Mouse (Mus musculus): Measurements from ENCODE around the gene Uba5. TPM values are rescaled to one million over a fixed set of nuclear protein-coding genes. Genes with fewer than 3 reads are reported as not detected.

Uba5 gene
- polyA plus RNA-seq, 1 experiment, result 19.1 TPM

- under 1% methylated on average over 55 of the region's 55 CpGs for WGBS
- DNase-seq, result peak; percentile 96
- no peaks in the 10 kb centered on the region for H3K27me3 ChIP-seq (ENCODE audit: control insufficient read depth, insufficient read depth, low read length)
- peak within 1 kb of the TSS; percentile 70 for H3K4me3 ChIP-seq (ENCODE audit: control insufficient read depth, insufficient read depth, low read length)
- peaks cover 8% of the 10 kb centered on the region for H3K4me1 ChIP-seq (replicated peaks; ENCODE audit: control insufficient read depth, insufficient read depth, low read length)
- no peaks in the 10 kb centered on the region for H3K36me3 ChIP-seq (ENCODE audit: control insufficient read depth, insufficient read depth, low read length)
- TF ChIP-seq POLR2A (IDR thresholded peaks at IDR 0.05; ENCODE audit: control insufficient read depth, extremely low read depth, insufficient read depth, low read length, poor library complexity) (peak; percentile 48; the same call in 1 of the 2 replicates), CTCF (IDR thresholded peaks at IDR 0.05; ENCODE audit: borderline replicate concordance, control insufficient read depth, extremely low read depth, insufficient read depth, low read length, poor library complexity) (peak; percentile 45; the same call in 1 of the 2 replicates)
- no peak within 1 kb of the TSS for H3K27ac ChIP-seq (ENCODE audit: control insufficient read depth, insufficient read depth, low read length)
These were observed 60.7 kb downstream of the Uba5 start, which contains the start of gene Nphp3 for GRCm38 (mm10) chr9:104001921-104002859. Nphp3 (plus strand) TSS chr9:104002544.

GRCm38 (mm10) chr9:104000601-104001000, 62.3 kb downstream of the Uba5 start:
- Histone ChIP-seq H3K4me3 (ENCODE audit: control insufficient read depth, insufficient read depth, low read length) (no peak overlapping the region), H3K4me1 (replicated peaks; ENCODE audit: control insufficient read depth, insufficient read depth, low read length) (peaks cover 8% of the 10 kb centered on the region), H3K27ac (ENCODE audit: control insufficient read depth, insufficient read depth, low read length) (no peak overlapping the region), H3K27me3 (ENCODE audit: control insufficient read depth, insufficient read depth, low read length) (no peaks in the 10 kb centered on the region), H3K36me3 (ENCODE audit: control insufficient read depth, insufficient read depth, low read length) (no peaks in the 10 kb centered on the region)
- no peak for TF ChIP-seq POLR2A (IDR thresholded peaks at IDR 0.05; ENCODE audit: control insufficient read depth, extremely low read depth, insufficient read depth, low read length, poor library complexity)
- TF ChIP-seq CTCF (IDR thresholded peaks at IDR 0.05; ENCODE audit: borderline replicate concordance, control insufficient read depth, extremely low read depth, insufficient read depth, low read length, poor library complexity), result no peak
- WGBS, result 73% methylated on average over 3 of the region's 3 CpGs
- DNase-seq, result no peak

Other genes with a start within 250 kb of the Uba5 start
- gene Nphp3, start 60.6 kb downstream of the Uba5 start, polyA plus RNA-seq (2012; rRNA removed), result 3.8 and 4.9 TPM in 2 replicates
- not detected in 2 replicates for gene Gm28305, start 22.5 kb downstream of the Uba5 start, polyA plus RNA-seq (2012; rRNA removed)
- 21.7 and 22.4 TPM in 2 replicates for gene Acad11, start 243 bp upstream of the Uba5 start, polyA plus RNA-seq (2012; rRNA removed)
- gene Ackr4, start 63.8 kb upstream of the Uba5 start, polyA plus RNA-seq (2012; rRNA removed), result 9.1 and 13.6 TPM in 2 replicates
- gene Dnajc13, start 199.8 kb upstream of the Uba5 start, polyA plus RNA-seq (2012; rRNA removed), result 59.7 and 71.9 TPM in 2 replicates

All from thymus, adult 2 months (tissue).